Mouse (Mus musculus) cerebellum, adult 11 months (tissue): Measurements from ENCODE around the gene Psmd1.

Experiments
- DNase-seq: peaks from one replicate; pipeline ENCODE4 v3.0.0; 2022

Gene Psmd1

GRCm38 (mm10) chr1:86160479-86160878 lies 96.3 kb downstream of the Psmd1 start:
- DNase-seq, result no peak

GRCm38 (mm10) chr1:86161061-86161460 lies 96.9 kb downstream of the Psmd1 start:
- DNase-seq, result no peak

GRCm38 (mm10) chr1:86174602-86175001 lies 110.4 kb downstream of the Psmd1 start:
- DNase-seq, result no peak

GRCm38 (mm10) chr1:86176066-86176465 lies 111.9 kb downstream of the Psmd1 start:
- no peak for DNase-seq

GRCm38 (mm10) chr1:86178462-86179253 lies 114.5 kb downstream of the Psmd1 start:
- peak; percentile 84 for DNase-seq

- DNase-seq, result no peak
These were observed 118.0 kb downstream of the Psmd1 start for GRCm38 (mm10) chr1:86182004-86182709.

- no peak for DNase-seq
These were observed 119.5 kb downstream of the Psmd1 start for GRCm38 (mm10) chr1:86183577-86184263.

- no peak for DNase-seq
These were observed 122.6 kb downstream of the Psmd1 start for GRCm38 (mm10) chr1:86186762-86187161.

- DNase-seq, result no peak
These were observed 123.7 kb downstream of the Psmd1 start for GRCm38 (mm10) chr1:86187856-86188255.

GRCm38 (mm10) chr1:86188271-86188670 lies 124.1 kb downstream of the Psmd1 start:
- DNase-seq, result no peak
